Mouse (Mus musculus) urinary bladder, postnatal 14 days (tissue): Measurements from ENCODE around the gene Gm49450.
"Not testable (repeated sequence)": the region's sequence is repeated elsewhere in the genome, so short reads cannot be mapped to it uniquely, and the experiment has no call there.

Experiments used
- DNase-seq: peaks from one replicate; pipeline ENCODE4 v3.0.0; 2021; ENCODE audit warnings: low spot score

The Gm49450 gene

GRCm38 (mm10) chr15:98954425-98955253 lies 1.3 kb upstream of the Gm49450 start:
- DNase-seq = no peak

DNA sequence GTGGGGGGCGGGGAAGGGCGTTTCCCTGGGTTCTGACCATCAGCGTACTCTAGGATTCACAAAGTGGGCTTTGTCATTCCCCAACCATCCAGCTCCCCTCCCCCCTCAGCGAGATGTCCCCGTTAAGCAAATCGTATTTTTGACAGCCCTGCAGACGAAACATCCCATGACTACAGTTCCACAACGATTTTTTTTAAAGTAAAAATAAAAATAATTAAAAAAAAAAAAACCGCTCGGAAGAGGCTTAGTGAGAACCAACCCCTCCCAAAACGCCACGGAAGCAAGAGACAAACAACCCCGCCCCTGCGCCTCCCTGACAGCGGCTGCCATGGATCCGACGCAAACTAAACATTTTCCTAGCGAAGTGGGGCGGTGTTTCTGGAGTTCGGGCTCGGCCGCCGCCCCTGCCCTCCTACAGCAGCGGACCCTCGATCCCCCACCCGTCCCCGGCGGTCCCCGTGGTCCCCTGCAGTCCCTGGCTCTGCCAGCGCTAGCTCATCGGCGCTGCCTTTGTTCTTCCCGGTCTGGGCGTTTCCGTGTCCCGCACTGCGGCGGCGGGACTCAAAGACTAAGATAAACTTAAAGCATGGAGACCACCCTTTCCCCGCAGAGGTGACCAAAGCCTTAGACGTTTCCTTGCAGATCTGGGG lies 475 bp downstream of the Gm49450 start:
- DNase-seq = peak; percentile 75

- no peak for DNase-seq
Observed at GRCm38 (mm10) chr15:98952063-98952455, 1.3 kb downstream of the Gm49450 start.

DNA sequence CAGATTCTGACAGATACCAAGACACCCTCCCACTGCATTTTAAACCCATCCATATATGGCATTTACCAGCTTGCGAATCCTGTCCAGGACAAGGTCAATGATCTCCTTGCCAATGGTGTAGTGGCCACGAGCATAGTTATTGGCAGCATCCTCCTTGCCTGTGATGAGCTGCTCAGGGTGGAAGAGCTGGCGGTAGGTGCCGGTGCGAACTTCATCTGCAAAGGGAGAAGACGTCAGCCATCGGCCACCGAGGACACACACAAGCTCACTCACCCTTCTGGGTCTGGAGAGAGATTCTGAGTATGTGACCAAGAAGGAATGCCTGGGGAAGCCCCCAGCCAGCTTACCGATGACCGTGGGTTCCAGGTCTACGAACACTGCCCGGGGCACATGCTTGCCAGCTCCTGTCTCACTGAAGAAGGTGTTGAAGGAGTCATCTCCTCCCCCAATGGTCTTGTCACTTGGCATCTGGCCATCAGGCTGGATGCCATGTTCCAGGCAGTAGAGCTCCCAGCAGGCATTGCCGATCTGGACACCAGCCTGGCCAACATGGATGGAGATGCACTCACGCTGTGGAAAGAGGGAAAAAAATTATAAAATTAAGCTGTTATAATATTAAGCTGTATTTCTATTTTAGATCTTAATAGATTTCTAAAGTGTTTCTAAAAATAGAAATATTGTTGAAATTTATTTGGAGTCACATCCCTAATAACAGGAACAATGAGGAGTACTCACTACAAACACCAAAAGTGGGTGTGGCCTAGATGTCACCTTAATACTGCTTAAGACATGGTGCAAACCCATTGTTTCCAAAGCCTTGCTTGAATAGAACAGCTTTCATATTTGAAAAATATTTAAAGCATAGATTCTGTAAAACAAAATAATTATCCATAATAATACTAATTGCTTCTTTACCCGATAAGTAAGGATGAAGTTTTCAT lies 2.0 kb downstream of the Gm49450 start:
- not testable (repeated sequence) for DNase-seq

DNA sequence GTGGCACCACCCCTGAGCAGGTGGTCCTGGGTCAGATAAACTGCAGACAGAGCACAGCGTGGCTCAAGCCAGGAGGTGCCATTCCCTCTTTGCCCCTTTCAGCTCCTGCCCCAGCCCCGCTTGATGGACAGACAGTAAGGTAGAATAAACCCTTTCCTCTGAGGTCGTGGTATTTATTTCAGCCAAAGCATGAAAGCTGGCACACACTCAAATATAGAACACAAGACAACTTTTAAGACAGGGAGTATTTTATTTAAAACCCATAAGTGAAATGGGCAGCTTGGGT lies 3.8 kb downstream of the Gm49450 start:
- DNase-seq = no peak

DNA sequence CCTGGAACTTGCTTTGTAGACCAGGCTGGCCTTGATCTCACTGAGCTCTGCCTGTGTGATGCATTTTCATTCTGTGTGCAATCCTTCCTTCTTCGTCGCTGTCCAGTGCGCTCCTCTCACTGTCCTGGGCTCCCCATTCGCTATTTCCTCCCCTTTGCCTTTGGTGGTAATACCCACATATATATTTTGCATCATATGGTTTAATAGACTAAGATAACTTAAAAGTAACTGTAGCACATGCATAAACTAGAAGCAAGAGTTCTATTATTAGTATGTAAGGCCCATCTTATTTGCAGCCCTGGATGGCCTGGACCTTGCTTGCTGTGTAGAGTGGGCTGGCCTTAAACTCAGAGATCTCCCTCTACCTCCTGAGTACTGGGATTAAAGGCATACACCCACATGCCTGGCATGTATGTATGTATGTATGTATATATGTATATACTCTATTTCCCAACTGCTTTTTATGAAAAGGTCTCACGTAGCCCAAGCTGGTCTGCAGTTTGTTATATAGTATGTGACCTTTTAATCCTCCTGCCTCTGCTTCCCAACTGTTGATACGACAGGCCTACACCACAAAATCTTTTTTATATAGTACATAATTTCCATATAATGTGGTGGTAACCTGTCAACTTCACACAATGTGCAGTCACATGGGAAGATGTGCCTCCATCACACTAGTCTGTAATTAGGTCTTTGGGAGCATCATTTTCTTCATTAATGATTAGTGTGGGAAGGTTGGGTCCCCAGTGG lies 4.3 kb downstream of the Gm49450 start:
- DNase-seq = no peak

DNA sequence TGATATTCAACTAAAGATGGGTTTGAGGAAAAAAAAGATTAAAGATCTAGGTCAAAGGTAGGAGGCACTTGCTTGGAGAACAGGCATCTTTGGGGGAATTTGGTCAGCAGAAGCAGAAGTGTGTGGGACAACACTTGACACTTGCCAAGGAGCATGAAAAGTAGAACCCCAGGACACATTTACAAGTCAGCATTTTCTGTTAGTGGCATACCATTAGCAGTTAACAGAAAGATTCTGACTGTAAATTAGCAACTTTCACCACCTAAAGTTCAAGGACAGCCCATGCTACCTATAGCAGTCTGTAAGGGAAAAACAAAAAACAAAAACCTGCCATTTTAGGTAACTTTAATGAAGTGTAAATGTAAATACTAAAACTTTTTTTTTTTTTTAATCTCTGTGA lies 5.0 kb downstream of the Gm49450 start:
- DNase-seq = no peak

DNA sequence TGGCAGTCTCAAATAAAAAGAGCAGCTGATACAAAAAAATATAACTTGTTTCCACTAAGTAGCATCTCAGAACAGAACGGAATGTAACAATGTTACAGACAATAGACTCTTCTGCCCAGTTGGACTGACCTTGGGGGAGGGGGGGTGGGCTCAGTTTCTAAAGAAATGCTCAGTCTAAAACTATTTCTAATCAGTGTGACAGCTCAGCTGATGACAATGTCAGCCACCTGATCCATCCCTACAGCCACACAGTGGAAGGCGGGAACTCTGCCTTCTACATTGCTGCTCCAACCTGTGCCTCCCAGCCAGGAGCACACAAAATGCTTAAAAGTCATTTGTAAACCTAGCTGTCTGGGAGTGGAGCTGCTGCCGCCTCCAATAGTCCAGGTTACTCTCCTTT lies 5.5 kb downstream of the Gm49450 start:
- DNase-seq = no peak

DNA sequence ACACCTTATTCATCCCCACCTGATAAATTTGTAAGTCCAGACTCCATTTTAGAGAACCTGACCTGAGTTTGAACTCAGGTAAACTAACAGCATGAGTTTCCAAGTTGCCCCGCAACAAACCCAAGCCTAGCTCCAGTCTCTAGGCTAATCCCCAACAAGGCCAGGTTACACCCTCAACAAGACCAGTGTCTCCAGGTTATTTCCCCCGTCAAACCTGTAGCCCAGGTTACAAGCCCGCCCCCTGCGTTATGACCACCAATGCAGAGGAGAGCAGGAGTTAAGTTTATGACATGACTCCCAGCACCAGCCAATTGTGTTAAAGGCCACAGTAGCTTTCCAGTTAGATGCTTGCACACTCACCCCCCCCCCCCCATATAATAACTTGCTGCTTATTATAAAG lies 10.2 kb downstream of the Gm49450 start:
- no peak for DNase-seq

- no peak for DNase-seq
Observed at GRCm38 (mm10) chr15:98942081-98942480, 11.3 kb downstream of the Gm49450 start.

GRCm38 (mm10) chr15:98941539-98941938 lies 11.8 kb downstream of the Gm49450 start:
- no peak for DNase-seq

- DNase-seq = no peak
Observed at GRCm38 (mm10) chr15:98940816-98941215, 12.5 kb downstream of the Gm49450 start.

- DNase-seq = peak; percentile 92
Observed at GRCm38 (mm10) chr15:98934217-98934839, 19.0 kb downstream of the Gm49450 start, which contains the start of gene Tuba1b. TSS of gene Tuba1b (minus strand) at chr15:98934565.

GRCm38 (mm10) chr15:98933833-98934216 lies 19.5 kb downstream of the Gm49450 start:
- peak; percentile 98 for DNase-seq

- DNase-seq = not testable (repeated sequence)
Observed at GRCm38 (mm10) chr15:98933004-98933671, 20.2 kb downstream of the Gm49450 start.

- no peak for DNase-seq
Observed at GRCm38 (mm10) chr15:98930998-98931397, 22.4 kb downstream of the Gm49450 start.

DNA sequence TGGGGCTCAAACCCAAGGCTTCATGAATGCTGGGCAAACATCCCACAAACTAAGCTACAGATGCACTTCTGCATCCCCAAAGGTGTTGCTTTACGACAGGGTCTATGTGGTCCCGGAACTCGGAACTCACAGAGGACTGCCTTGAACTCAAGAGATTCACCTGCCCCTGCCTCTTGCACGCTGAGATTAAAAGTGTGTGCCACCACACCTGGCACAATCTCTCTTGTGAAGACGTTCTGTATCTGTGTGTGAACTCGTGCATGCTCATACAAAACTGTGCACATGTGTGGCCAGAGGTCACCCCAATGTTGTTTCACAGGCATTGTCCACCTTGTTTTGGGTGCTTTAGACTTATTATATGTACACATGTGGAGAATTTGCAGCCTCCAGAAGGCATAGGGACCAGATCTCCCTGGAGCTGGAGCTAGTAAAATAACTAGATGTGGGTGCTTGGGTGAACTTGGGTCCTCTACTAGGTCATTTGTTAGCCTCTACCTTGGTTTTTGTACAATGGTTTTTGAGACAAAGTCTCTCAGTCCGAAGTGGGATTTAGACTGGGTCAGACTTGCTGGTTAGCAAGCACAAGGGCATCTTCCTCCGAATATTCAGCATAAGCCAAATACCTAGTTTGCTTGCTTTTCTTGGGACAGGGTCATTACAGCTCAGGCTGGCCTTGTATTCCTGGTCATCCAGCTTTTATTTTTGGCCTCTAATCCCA lies 23.2 kb downstream of the Gm49450 start:
- no peak for DNase-seq

GRCm38 (mm10) chr15:98928598-98929240 lies 24.6 kb downstream of the Gm49450 start:
- peak; percentile 78 for DNase-seq

- no peak for DNase-seq
Observed at GRCm38 (mm10) chr15:98927566-98927965, 25.8 kb downstream of the Gm49450 start.

- no peak for DNase-seq
Observed at GRCm38 (mm10) chr15:98924682-98925081, 28.7 kb downstream of the Gm49450 start.
